Mouse (Mus musculus) ES-E14 (cell line): Measurements from ENCODE around the gene Iqcc. TPM values are rescaled to one million over a fixed set of nuclear protein-coding genes. Genes with fewer than 3 reads are reported as not detected.

ENCODE experiments used
- DNase-seq: peaks from one replicate; pipeline ENCODE4 v3.0.0-alpha.2; 2013; ENCODE audit warnings: low read depth, low spot score
- H3K27ac ChIP-seq: 2 replicates; pipeline ENCODE4 v1.5.1; 2012; ENCODE audit warnings: low read depth, mild to moderate bottlenecking, low read length, moderate library complexity, mixed read lengths; ENCODE audit not compliant: poor library complexity, insufficient read depth, severe bottlenecking
- H3K36me3 ChIP-seq: 2 replicates; pipeline ENCODE4 v1.6.1; 2012; ENCODE audit warnings: mild to moderate bottlenecking, low read length, moderate library complexity, mixed read lengths; ENCODE audit not compliant: control insufficient read depth, poor library complexity, insufficient read depth, severe bottlenecking
- H3K4me1 ChIP-seq, 2 experiments: fragments of 150-350 bp in 1 of 2; sonication (generic) in 1 of 2; 2 replicates each; pipeline ENCODE4 v1.6.1; 2012; ENCODE audit warnings: low read length in 2 of 2, mild to moderate bottlenecking in 1 of 2, mixed read lengths in 1 of 2; ENCODE audit not compliant: control insufficient read depth in 2 of 2, insufficient read depth in 2 of 2, poor library complexity in 1 of 2
- H3K4me3 ChIP-seq, 2 experiments: fragments of 150-350 bp in 1 of 2; sonication (generic) in 1 of 2; 2 replicates each; pipeline ENCODE4 v1.5.1; 2012; ENCODE audit warnings: low read length in 2 of 2, low read depth in 1 of 2, mild to moderate bottlenecking in 1 of 2, mixed read lengths in 1 of 2; ENCODE audit not compliant: insufficient read depth in 1 of 2, poor library complexity in 1 of 2, severe bottlenecking in 1 of 2
- H3K9ac ChIP-seq: 2 replicates; pipeline ENCODE4 v1.6.1; 2012; ENCODE audit warnings: low read depth, mild to moderate bottlenecking, low read length, mixed read lengths; ENCODE audit not compliant: poor library complexity, insufficient read depth, severe bottlenecking
- H3K9me3 ChIP-seq: fragments of 150-350 bp; sonication (generic); 2 replicates; pipeline ENCODE4 v1.6.1; 2012; ENCODE audit warnings: low read depth, mild to moderate bottlenecking, low read length; ENCODE audit not compliant: control insufficient read depth, insufficient read depth
- CHD2 ChIP-seq: IDR thresholded peaks from 2 replicates; pipeline ENCODE4 v1.6.1; 2014; ENCODE audit warnings: mild to moderate bottlenecking, low read depth, low read length, inconsistent platforms
- HCFC1 ChIP-seq: IDR thresholded peaks from 2 replicates; pipeline ENCODE4 v1.6.1; 2012; ENCODE audit warnings: low read length, inconsistent platforms, borderline replicate concordance; ENCODE audit not compliant: insufficient read depth
- MAFK ChIP-seq: IDR thresholded peaks from 2 replicates; pipeline ENCODE4 v1.6.1; 2014; ENCODE audit warnings: mild to moderate bottlenecking, low read depth, low read length, inconsistent platforms; ENCODE audit not compliant: insufficient read depth
- ZC3H11A ChIP-seq: IDR thresholded peaks from 2 replicates; pipeline ENCODE4 v1.6.1; 2012; ENCODE audit warnings: low read depth, mild to moderate bottlenecking, inconsistent platforms, low read length, borderline replicate concordance
- ZNF384 ChIP-seq: IDR thresholded peaks from 2 replicates; pipeline ENCODE4 v1.6.1; 2012; ENCODE audit warnings: low read depth, low read length, inconsistent platforms
- in situ Hi-C, 2 experiments: fragments of 600-800 bp; cut with MboI; formaldehyde crosslinking; loops; one replicate each; pipeline ENCODE4 v1.15.1; 2025; ENCODE audit warnings: low sequenced_read_pairs in 2 of 2, inconsistent platforms in 1 of 2; ENCODE audit not compliant: unreplicated experiment in 2 of 2
- total RNA-seq: library from RNA; depleted of rRNA; stranded (reverse); fragments of 300-350 nt; gene quantifications from 2 replicates; pipeline ENCODE4 v1.2.3, GENCODE M21; 2012

Gene Iqcc
- total RNA-seq, 1 experiment, result 7.9 TPM

DNA sequence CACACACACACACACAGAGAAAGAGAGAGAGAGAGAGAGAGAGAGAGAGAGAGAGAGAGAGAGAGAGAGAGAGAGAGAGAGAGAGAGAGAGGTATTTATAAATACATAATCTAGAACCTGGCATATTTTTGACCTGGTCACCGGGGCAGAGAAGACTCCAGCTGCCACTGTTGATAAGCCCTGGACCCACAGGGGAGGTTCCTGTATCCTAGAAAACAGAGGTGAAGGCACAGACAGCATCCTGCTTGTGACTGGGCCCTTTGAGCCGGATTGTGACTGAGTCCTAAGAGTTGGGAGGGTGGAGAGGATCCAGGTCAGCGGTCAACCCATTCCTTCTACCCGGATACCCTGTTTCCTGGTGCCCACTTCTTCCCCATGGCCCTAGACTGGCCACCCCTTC lies 30.0 kb downstream of the Iqcc start:
- DNase-seq, result no peak
- Histone ChIP-seq H3K4me3 (no peak overlapping the region), H3K9me3 (no peaks in the 10 kb centered on the region), H3K4me1 (peaks cover 0 to 8% of the 10 kb centered on the region in 2 experiments; a peak in 1 of 4 replicates), H3K9ac (no peak overlapping the region), H3K27ac (no peak overlapping the region), H3K36me3 (peaks cover 23% of the 10 kb centered on the region)
- TF ChIP-seq MAFK (no peak), CHD2 (no peak), ZC3H11A (no peak), ZNF384 (no peak), HCFC1 (no peak)
- in situ Hi-C loops, result no loop called here

DNA sequence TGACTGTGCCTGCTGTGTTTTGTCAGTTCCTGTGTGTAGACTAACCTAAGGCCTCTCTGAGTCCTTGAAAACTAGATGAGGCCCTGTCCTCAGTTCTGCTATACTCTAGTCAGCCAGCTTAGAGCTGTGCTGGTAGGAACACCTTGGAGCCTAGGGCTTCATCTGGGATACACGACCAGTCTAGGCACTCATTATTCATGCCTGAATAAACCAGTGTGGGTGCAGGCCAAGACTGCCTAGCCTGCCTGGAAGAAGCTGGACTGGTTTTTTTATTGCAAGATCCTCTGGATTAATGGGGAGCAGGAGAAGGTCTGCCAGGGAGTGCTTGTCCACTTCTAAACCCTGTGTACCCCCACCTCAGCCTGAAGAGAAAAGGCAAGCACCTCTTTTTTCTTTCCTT lies 32.0 kb downstream of the Iqcc start:
- H3K4me3 ChIP-seq, result no peak overlapping the region
- no peaks in the 10 kb centered on the region for H3K9me3 ChIP-seq
- TF ChIP-seq MAFK (no peak), ZC3H11A (no peak), ZNF384 (no peak), HCFC1 (no peak), CHD2 (no peak)
- in situ Hi-C loops, result no loop called here
- H3K27ac ChIP-seq, result no peak overlapping the region
- H3K4me1 ChIP-seq, result peaks cover 0 to 10% of the 10 kb centered on the region in 2 experiments; a peak in 1 of 4 replicates
- no peak overlapping the region for H3K9ac ChIP-seq
- no peak for DNase-seq
- peaks cover 6% of the 10 kb centered on the region for H3K36me3 ChIP-seq

DNA sequence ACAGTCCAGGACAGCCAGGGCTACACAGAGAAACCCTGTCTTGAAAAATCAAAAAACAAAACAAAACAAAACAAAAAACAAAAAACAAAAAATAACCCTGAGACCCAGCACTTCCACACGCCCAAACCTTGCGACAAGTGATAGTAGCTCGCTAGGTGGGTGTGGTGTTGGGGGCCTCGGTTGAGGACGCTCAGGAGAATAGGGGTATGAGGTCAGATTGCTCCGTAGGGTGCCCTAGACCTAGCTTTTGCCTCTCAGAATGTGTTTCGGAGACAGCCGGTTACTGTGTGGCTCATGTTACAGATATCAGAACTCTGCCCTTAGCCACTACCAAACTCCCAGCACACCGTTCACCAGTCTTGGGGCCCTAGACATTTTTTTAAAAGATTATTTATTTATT lies 33.1 kb downstream of the Iqcc start:
- in situ Hi-C loops, result no loop called here
- Histone ChIP-seq H3K27ac (no peak overlapping the region), H3K9me3 (no peaks in the 10 kb centered on the region), H3K9ac (0 out of 2 replicates have a peak overlapping the region, but pooled peaks have one; percentile 62), H3K4me1 (peaks cover 0 to 13% of the 10 kb centered on the region in 2 experiments; a peak in 1 of 4 replicates), H3K4me3 (no peak overlapping the region), H3K36me3 (no peaks in the 10 kb centered on the region)
- no peak for TF ChIP-seq MAFK
- TF ChIP-seq ZC3H11A, result no peak
- no peak for TF ChIP-seq HCFC1
- no peak for TF ChIP-seq ZNF384
- TF ChIP-seq CHD2, result no peak
- DNase-seq, result no peak

DNA sequence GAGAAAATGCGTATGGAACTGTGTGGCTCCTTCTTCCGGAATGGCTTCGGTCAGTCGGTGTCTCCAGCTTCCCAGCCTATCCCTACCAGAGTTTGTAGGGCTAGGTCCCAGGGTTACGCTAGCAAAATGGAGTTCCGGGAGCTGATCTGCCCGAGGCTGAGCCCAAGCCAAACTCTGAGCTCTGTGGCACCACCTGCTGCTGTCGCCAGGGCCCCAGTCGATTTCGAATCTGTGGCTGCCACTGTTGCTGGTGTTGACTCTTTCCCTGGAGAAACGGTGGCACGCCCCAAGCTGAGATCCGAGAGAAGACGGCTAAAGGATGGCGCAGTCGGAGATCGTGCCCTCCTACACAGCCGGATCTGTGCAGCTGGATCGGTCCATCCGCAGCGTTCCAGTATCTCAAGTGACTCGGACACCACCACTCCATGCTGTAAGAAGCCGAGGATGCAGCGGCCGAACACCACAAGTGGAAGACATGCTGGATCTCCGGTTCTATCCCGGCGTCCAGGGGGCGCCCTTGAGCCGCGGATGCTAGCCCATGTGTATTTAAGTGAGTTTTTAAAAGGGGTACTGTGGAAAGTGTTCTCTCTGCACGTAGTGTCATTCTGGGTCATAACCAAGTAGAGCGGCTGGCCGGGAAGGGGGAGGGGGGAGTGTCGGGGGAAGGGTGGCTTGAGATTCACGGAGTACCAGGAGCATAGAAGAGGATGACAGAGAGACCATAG lies 33.9 kb downstream of the Iqcc start:
- TF ChIP-seq MAFK, result no peak
- TF ChIP-seq ZC3H11A, result no peak
- no peak for TF ChIP-seq ZNF384
- no peak for TF ChIP-seq CHD2
- no peak for TF ChIP-seq HCFC1
- peak; percentile 82 for DNase-seq
- in situ Hi-C loops, result no loop called here
- peak overlapping the region; percentile 81 for H3K9ac ChIP-seq
- H3K4me3 ChIP-seq, result peak overlapping the region; percentile 58 to 59; a peak in 3 of 4 replicates
- no peaks in the 10 kb centered on the region for H3K36me3 ChIP-seq
- peaks cover 0 to 13% of the 10 kb centered on the region in 2 experiments; a peak in 1 of 4 replicates for H3K4me1 ChIP-seq
- peak overlapping the region; percentile 74 for H3K27ac ChIP-seq
- no peaks in the 10 kb centered on the region for H3K9me3 ChIP-seq

DNA sequence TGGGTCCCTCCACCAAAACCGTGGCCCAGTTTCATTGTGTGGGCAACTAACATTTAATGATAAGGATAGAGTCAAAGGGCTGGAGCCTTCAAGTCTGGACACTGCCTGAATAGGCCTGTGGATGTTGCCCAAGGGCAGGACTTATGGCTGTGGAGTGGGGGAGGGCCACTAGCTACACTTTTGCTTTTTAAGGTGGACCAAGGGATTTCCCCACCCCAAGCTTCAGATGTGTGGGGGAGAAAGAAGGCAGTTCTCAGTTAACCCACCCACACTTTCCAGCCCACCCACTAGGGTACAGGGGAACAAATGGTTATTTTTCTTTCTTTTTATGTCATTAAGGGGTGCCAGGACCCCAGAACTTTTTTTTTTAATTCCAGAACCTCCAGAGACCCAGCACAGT lies 34.5 kb downstream of the Iqcc start:
- TF ChIP-seq MAFK, result no peak
- Histone ChIP-seq H3K36me3 (no peaks in the 10 kb centered on the region), H3K9me3 (no peaks in the 10 kb centered on the region), H3K9ac (no peak overlapping the region; the same call in 1 of the 2 replicates), H3K4me1 (peaks cover 0 to 13% of the 10 kb centered on the region in 2 experiments; a peak in 1 of 4 replicates), H3K4me3 (peak overlapping the region; percentile 58 to 59; a peak in 1 of 4 replicates), H3K27ac (no peak overlapping the region; the same call in 1 of the 2 replicates)
- in situ Hi-C loops, result no loop called here
- DNase-seq, result no peak
